Mouse (Mus musculus): ENCODE measurements around the gene BC052040. TPM values are rescaled to one million over a fixed set of nuclear protein-coding genes. Genes with fewer than 3 reads are reported as not detected.

The BC052040 gene
- polyA plus RNA-seq, 2 experiments = 5.0 to 7.9 TPM

GRCm38 (mm10) chr2:115542401-115543123 lies 39.0 kb upstream of the BC052040 start:
- Histone ChIP-seq H3K4me1 (replicated peaks; ENCODE audit: control insufficient read depth in 2 of 2, insufficient read depth in 2 of 2, low read length in 1 of 2) (peaks cover 0 to 4% of the 10 kb centered on the region in 2 experiments; a peak in 1 of 4 replicates), H3K27ac (no peak overlapping the region), H3K9me3 (ENCODE audit: control insufficient read depth, low read length) (no peaks in the 10 kb centered on the region), H3K4me2 (ENCODE audit: low read depth) (no peak overlapping the region), H3K36me3 (replicated peaks; ENCODE audit: control insufficient read depth, insufficient read depth, low read depth) (no peaks in the 10 kb centered on the region), H3K4me3 (ENCODE audit: insufficient read depth in 1 of 2, low read depth in 2 of 2, low read length in 2 of 2) (no peak overlapping the region), H3K27me3 (ENCODE audit: control insufficient read depth, insufficient read depth, low read length) (no peaks in the 10 kb centered on the region), H3K9ac (replicated peaks) (no peak overlapping the region)
- DNase-seq (ENCODE audit: low read depth in 3 of 3, low spot score in 3 of 3) (no peak), ATAC-seq (ENCODE audit: insufficient read depth) (no peak)
- WGBS (ENCODE audit: insufficient replicate concordance) = 67% methylated on average over 11 of the region's 11 CpGs
- TF ChIP-seq CTCF (IDR thresholded peaks at IDR 0.05; ENCODE audit: low read depth) = no peak
- no peak for TF ChIP-seq EP300 (IDR thresholded peaks at IDR 0.05; ENCODE audit: low read depth)

- Histone ChIP-seq H3K27me3 (ENCODE audit: control insufficient read depth, insufficient read depth, low read length) (no peaks in the 10 kb centered on the region), H3K36me3 (replicated peaks; ENCODE audit: control insufficient read depth, insufficient read depth, low read depth) (no peaks in the 10 kb centered on the region), H3K4me2 (ENCODE audit: low read depth) (no peak overlapping the region), H3K9ac (replicated peaks) (no peak overlapping the region), H3K4me3 (ENCODE audit: insufficient read depth in 1 of 2, low read depth in 2 of 2, low read length in 2 of 2) (no peak overlapping the region), H3K27ac (no peak overlapping the region), H3K4me1 (replicated peaks; ENCODE audit: control insufficient read depth in 2 of 2, insufficient read depth in 2 of 2, low read length in 1 of 2) (no peaks in the 10 kb centered on the region), H3K9me3 (ENCODE audit: control insufficient read depth, low read length) (no peaks in the 10 kb centered on the region)
- WGBS (ENCODE audit: insufficient replicate concordance) = 71% methylated on average over 4 of the region's 4 CpGs
- TF ChIP-seq CTCF (IDR thresholded peaks at IDR 0.05; ENCODE audit: low read depth) (no peak), EP300 (IDR thresholded peaks at IDR 0.05; ENCODE audit: low read depth) (no peak)
- ATAC-seq (ENCODE audit: insufficient read depth) = no peak
- DNase-seq (ENCODE audit: low read depth in 3 of 3, low spot score in 3 of 3) = no peak
These were observed 38.3 kb upstream of the BC052040 start for GRCm38 (mm10) chr2:115543212-115543611.

GRCm38 (mm10) chr2:115551901-115552300 lies 29.6 kb upstream of the BC052040 start:
- no peaks in the 10 kb centered on the region for H3K9me3 ChIP-seq (ENCODE audit: control insufficient read depth, low read length)
- no peak for ATAC-seq (ENCODE audit: insufficient read depth)
- no peaks in the 10 kb centered on the region for H3K4me1 ChIP-seq (replicated peaks; ENCODE audit: control insufficient read depth in 2 of 2, insufficient read depth in 2 of 2, low read length in 1 of 2)
- H3K27ac ChIP-seq = no peak overlapping the region
- 46% methylated on average over 3 of the region's 3 CpGs for WGBS (ENCODE audit: insufficient replicate concordance)
- no peak for TF ChIP-seq CTCF (IDR thresholded peaks at IDR 0.05; ENCODE audit: low read depth)
- TF ChIP-seq EP300 (IDR thresholded peaks at IDR 0.05; ENCODE audit: low read depth) = no peak
- H3K4me2 ChIP-seq (ENCODE audit: low read depth) = no peak overlapping the region
- H3K36me3 ChIP-seq (replicated peaks; ENCODE audit: control insufficient read depth, insufficient read depth, low read depth) = no peaks in the 10 kb centered on the region
- H3K9ac ChIP-seq (replicated peaks) = no peak overlapping the region
- no peak for DNase-seq (ENCODE audit: low read depth in 3 of 3, low spot score in 3 of 3)
- H3K27me3 ChIP-seq (ENCODE audit: control insufficient read depth, insufficient read depth, low read length) = no peaks in the 10 kb centered on the region
- no peak overlapping the region for H3K4me3 ChIP-seq (ENCODE audit: insufficient read depth in 1 of 2, low read depth in 2 of 2, low read length in 2 of 2)

GRCm38 (mm10) chr2:115562155-115562827 lies 19.2 kb upstream of the BC052040 start:
- no peak for ATAC-seq (ENCODE audit: insufficient read depth)
- H3K4me3 ChIP-seq (ENCODE audit: insufficient read depth in 1 of 2, low read depth in 2 of 2, low read length in 2 of 2) = no peak overlapping the region
- WGBS (ENCODE audit: insufficient replicate concordance) = 53% methylated on average over 3 of the region's 3 CpGs

GRCm38 (mm10) chr2:115563436-115564093 lies 18.0 kb upstream of the BC052040 start:
- TF ChIP-seq EP300 (IDR thresholded peaks at IDR 0.05; ENCODE audit: low read depth) = no peak
- no peak for TF ChIP-seq CTCF (IDR thresholded peaks at IDR 0.05; ENCODE audit: low read depth)
- WGBS (ENCODE audit: insufficient replicate concordance) = 70% methylated on average over 6 of the region's 6 CpGs
- Histone ChIP-seq H3K4me1 (replicated peaks; ENCODE audit: control insufficient read depth in 2 of 2, insufficient read depth in 2 of 2, low read length in 1 of 2) (no peaks in the 10 kb centered on the region), H3K36me3 (replicated peaks; ENCODE audit: control insufficient read depth, insufficient read depth, low read depth) (no peaks in the 10 kb centered on the region), H3K27ac (no peak overlapping the region), H3K27me3 (ENCODE audit: control insufficient read depth, insufficient read depth, low read length) (no peaks in the 10 kb centered on the region), H3K9ac (replicated peaks) (no peak overlapping the region), H3K4me2 (ENCODE audit: low read depth) (no peak overlapping the region), H3K4me3 (ENCODE audit: insufficient read depth in 1 of 2, low read depth in 2 of 2, low read length in 2 of 2) (no peak overlapping the region), H3K9me3 (ENCODE audit: control insufficient read depth, low read length) (no peaks in the 10 kb centered on the region)
- no peak for ATAC-seq (ENCODE audit: insufficient read depth)
- DNase-seq (ENCODE audit: low read depth in 3 of 3, low spot score in 3 of 3) = no peak

More at GRCm38 (mm10) chr2:115562155-115562827, 19.2 kb upstream of the BC052040 start:
- no peak overlapping the region for H3K4me2 ChIP-seq (ENCODE audit: low read depth)
- no peaks in the 10 kb centered on the region for H3K9me3 ChIP-seq (ENCODE audit: control insufficient read depth, low read length)
- no peak for DNase-seq (ENCODE audit: low read depth in 3 of 3, low spot score in 3 of 3)
- no peak overlapping the region for H3K27ac ChIP-seq
- no peak overlapping the region for H3K9ac ChIP-seq (replicated peaks)
- H3K36me3 ChIP-seq (replicated peaks; ENCODE audit: control insufficient read depth, insufficient read depth, low read depth) = no peaks in the 10 kb centered on the region
- TF ChIP-seq EP300 (IDR thresholded peaks at IDR 0.05; ENCODE audit: low read depth) = no peak
- TF ChIP-seq CTCF (IDR thresholded peaks at IDR 0.05; ENCODE audit: low read depth) = no peak
- no peaks in the 10 kb centered on the region for H3K27me3 ChIP-seq (ENCODE audit: control insufficient read depth, insufficient read depth, low read length)
- H3K4me1 ChIP-seq (replicated peaks; ENCODE audit: control insufficient read depth in 2 of 2, insufficient read depth in 2 of 2, low read length in 1 of 2) = no peaks in the 10 kb centered on the region
